Mouse (Mus musculus): ENCODE data around the gene Ankrd36.
"Not testable (repeated sequence)": the region's sequence is repeated elsewhere in the genome, so short reads cannot be mapped to it uniquely, and the experiment has no call there.

The Ankrd36 gene

GRCm38 (mm10) chr11:5569474-5569873 lies at the start of gene Ankrd36:
Gene Ankrd36, plus strand, starts transcription at chr11:5569684.
- no peak for DNase-seq

GRCm38 (mm10) chr11:5520412-5521265 lies 48.8 kb upstream of the Ankrd36 start, which contains the start of gene Xbp1:
Gene Xbp1, plus strand, starts transcription at chr11:5520659.
- peak; percentile 98 for DNase-seq

- no peak for DNase-seq
Observed at GRCm38 (mm10) chr11:5521266-5521515, 48.3 kb upstream of the Ankrd36 start.

- DNase-seq, result peak; percentile 75
Observed at GRCm38 (mm10) chr11:5521516-5522291, 47.8 kb upstream of the Ankrd36 start.

- DNase-seq, result no peak
Observed at GRCm38 (mm10) chr11:5522798-5523415, 46.6 kb upstream of the Ankrd36 start.

- DNase-seq, result no peak
Observed at GRCm38 (mm10) chr11:5525418-5525817, 44.1 kb upstream of the Ankrd36 start.

GRCm38 (mm10) chr11:5526573-5527439 lies 42.7 kb upstream of the Ankrd36 start:
- no peak for DNase-seq

- no peak for DNase-seq
Observed at GRCm38 (mm10) chr11:5527865-5528523, 41.5 kb upstream of the Ankrd36 start.

GRCm38 (mm10) chr11:5528841-5529240 lies 40.6 kb upstream of the Ankrd36 start:
- DNase-seq, result peak; percentile 41

GRCm38 (mm10) chr11:5530172-5530571 lies 39.3 kb upstream of the Ankrd36 start:
- no peak for DNase-seq

GRCm38 (mm10) chr11:5530717-5531116 lies 38.8 kb upstream of the Ankrd36 start:
- no peak for DNase-seq

GRCm38 (mm10) chr11:5533108-5533507 lies 36.4 kb upstream of the Ankrd36 start:
- DNase-seq, result no peak

GRCm38 (mm10) chr11:5537454-5537853 lies 32.0 kb upstream of the Ankrd36 start:
- DNase-seq, result not testable (repeated sequence)

GRCm38 (mm10) chr11:5540331-5540730 lies 29.2 kb upstream of the Ankrd36 start:
- DNase-seq, result no peak

GRCm38 (mm10) chr11:5541230-5541798 lies 28.2 kb upstream of the Ankrd36 start:
- DNase-seq, result no peak

- DNase-seq, result peak; percentile 89
Observed at GRCm38 (mm10) chr11:5541799-5542481, 27.5 kb upstream of the Ankrd36 start, which contains the start of gene Ccdc117. Gene Ccdc117, minus strand, starts transcription at chr11:5542187.

- DNase-seq, result no peak
Observed at GRCm38 (mm10) chr11:5542482-5543185, 26.9 kb upstream of the Ankrd36 start.

- DNase-seq, result no peak
Observed at GRCm38 (mm10) chr11:5543281-5543680, 26.2 kb upstream of the Ankrd36 start.

- not testable (repeated sequence) for DNase-seq
Observed at GRCm38 (mm10) chr11:5544709-5545108, 24.8 kb upstream of the Ankrd36 start.

GRCm38 (mm10) chr11:5545457-5545856 lies 24.0 kb upstream of the Ankrd36 start:
- DNase-seq, result no peak
